Mouse (Mus musculus) right cerebral cortex, postnatal 14 days (tissue): ENCODE data around the gene Gm38119.

ENCODE experiments used
- DNase-seq: peaks from one replicate; pipeline ENCODE4 v3.0.0; 2022

Gm38119 gene

GRCm38 (mm10) chr3:92738996-92739395, at the start of gene Gm38119:
Gene Gm38119, minus strand, starts transcription at chr3:92739096.
- no peak for DNase-seq

- no peak for DNase-seq
Measured at GRCm38 (mm10) chr3:92778799-92779198, 39.9 kb upstream of the Gm38119 start, which contains the start of gene Lce1i. Gene Lce1i, minus strand, starts transcription at chr3:92778899.

- no peak for DNase-seq
Measured at GRCm38 (mm10) chr3:92771573-92771972, 32.7 kb upstream of the Gm38119 start.

DNA sequence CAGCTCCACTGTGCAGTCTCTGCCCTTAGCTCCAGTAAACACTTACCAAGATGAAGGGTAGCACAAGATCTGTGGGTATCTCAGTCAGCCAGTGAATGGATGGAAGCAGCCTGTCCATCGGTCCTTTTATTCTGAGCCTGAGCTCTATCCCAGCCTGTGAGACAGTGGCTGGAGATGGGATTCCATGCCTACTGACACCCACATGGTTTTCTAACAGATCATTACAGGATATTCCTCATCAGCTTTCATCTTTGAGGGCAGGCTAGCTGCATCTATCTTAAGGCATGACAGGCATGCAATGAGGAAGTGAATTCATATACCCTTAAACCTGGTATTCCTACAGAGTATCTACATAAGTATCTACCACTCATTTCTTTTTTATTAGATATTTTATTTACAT, 26.1 kb upstream of the Gm38119 start, which contains the start of gene Lce1h:
Gene Lce1h (minus strand): TSS at position 101 of the 400 bp plus-strand sequence.
- no peak for DNase-seq

DNA sequence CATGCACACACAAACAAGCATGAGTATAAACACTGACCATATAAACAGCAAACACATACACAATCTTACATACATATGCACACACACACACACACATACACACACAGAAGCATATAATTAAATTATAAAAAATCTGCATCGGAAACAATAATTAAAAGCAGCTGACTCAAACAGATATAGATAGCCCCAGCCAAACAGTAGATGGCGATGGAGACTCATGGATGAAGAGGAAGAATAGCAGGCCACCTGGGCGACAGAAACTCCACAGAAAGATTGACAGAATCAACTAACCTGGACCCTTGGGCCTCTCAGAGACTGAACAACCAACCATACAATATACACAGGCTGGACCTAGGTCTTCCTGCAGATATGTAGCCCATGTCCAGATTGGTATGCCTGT, 14.3 kb upstream of the Gm38119 start:
- DNase-seq: no peak

DNA sequence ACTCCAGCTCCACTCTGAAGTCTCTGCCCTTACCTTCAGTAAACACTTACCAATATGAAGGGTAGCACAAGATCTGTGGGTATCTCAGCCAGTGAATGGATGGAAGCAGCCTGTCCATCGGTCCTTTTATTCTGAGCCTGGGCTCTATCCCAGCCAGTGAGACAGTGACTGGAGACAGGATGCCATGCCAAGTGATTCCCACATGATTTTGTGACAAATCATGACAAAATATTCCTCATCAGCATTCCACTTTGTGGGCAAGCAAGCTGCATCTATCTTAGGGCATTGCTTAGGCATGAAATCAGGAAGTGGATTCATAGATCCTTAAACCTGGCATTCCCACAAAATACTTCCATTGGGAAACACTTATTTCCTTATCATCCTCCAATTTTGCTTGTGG, 13.3 kb upstream of the Gm38119 start, which contains the start of gene Lce1g:
Gene Lce1g (minus strand): TSS at position 101 of the 400 bp plus-strand sequence.
- DNase-seq: no peak

GRCm38 (mm10) chr3:92722631-92723030, 16.3 kb downstream of the Gm38119 start:
- DNase-seq: no peak

DNA sequence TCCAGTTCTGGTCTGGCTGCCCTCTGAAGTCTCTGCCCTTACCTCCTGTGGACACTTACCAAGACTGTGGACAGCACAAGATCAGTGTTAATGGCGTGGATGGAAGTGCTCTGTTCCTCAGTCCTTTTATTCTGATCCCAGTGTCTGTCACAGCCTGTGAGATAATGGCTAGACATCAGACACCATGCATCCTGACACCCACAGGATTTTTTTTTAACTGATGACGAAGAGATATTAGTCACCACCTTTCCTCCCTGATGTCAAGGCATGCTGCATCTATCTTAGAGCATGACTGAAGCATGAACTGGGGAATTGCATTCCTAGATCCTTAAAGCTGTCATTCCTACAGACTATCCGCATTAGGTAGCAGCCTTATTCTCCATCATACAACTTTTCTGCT, 18.6 kb downstream of the Gm38119 start, which contains the start of gene Lce1f:
Gene Lce1f (minus strand): TSS at position 101 of the 400 bp plus-strand sequence.
- no peak for DNase-seq

DNA sequence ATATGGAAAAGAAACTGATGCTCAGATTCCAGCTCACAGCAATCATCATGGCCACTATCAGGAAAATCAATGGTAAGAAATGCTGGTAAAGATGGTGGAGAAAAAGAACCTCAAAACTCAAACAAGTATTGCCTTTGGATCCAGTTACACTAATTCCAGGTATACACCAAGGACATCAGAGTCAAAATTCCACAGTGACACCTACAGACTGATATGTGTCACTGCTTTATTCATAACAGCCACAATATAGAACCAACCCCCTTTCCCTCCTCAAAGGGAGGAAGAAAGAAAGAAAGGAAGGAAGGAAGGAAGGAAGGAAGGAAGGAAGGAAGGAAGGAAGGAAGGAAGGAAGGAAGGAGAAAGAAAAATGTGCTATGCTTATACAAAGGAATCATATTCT, 23.8 kb downstream of the Gm38119 start:
- DNase-seq: no peak

- no peak for DNase-seq
Measured at GRCm38 (mm10) chr3:92708974-92709373, 29.9 kb downstream of the Gm38119 start, which contains the start of gene Lce1e. Gene Lce1e, minus strand, starts transcription at chr3:92709074.

DNA sequence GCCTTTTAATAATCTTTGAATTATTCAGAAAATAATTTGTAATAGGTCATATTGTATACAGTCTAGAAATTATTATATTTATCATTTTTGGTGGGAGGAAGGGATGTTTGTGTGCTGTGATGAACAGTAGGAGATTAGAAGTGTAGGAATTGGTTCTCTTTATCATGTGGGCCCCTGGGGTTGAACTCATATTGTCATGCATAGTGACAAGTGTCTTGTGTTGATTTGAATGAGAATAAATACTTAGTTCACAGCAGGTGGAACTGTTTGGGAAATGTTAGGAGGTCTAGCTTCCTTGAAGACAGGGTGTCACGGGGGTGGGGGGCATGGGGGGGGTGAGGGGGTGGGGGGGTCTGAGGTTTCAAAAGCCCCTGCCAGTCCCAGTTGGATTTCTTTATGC, 44.3 kb downstream of the Gm38119 start:
- DNase-seq: no peak

- DNase-seq: no peak
Measured at GRCm38 (mm10) chr3:92691688-92692087, 47.2 kb downstream of the Gm38119 start.

DNA sequence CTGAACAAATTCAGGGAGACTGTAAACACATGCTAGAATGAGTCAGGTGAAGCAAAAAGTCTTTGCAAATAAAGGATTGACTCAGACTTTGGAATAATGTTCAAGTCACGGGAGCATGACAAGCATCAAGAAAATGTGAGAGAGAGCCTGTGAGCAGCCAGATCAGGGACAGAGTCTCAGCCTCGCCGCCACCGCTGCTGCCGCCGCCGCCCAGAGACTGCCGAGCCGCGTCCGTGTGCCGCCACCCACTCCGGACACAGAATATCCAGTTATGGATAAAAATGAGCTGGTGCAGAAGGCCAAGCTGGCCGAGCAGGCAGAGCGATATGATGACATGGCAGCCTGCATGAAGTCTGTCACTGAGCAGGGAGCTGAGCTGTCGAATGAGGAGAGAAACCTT, 49.7 kb downstream of the Gm38119 start:
- peak; percentile 6 for DNase-seq
